Mouse (Mus musculus) CH12.LX (cell line): ENCODE measurements around the gene Mttp.

ENCODE experiments used
- E2F4 ChIP-seq: IDR thresholded peaks from 2 replicates; pipeline ENCODE4 v1.6.1; 2011; ENCODE audit warnings: low read depth, low read length, improper control_type of control experiment; ENCODE audit not compliant: insufficient replicate concordance
- GABPA ChIP-seq: IDR thresholded peaks from 2 replicates; pipeline ENCODE4 v1.6.1; 2012; ENCODE audit warnings: low read depth, low read length, improper control_type of control experiment, inconsistent platforms; ENCODE audit not compliant: insufficient replicate concordance
- HCFC1 ChIP-seq: IDR thresholded peaks from 2 replicates; pipeline ENCODE4 v1.6.1; 2012; ENCODE audit warnings: low read depth, mild to moderate bottlenecking, inconsistent platforms, low read length, improper control_type of control experiment
- JUND ChIP-seq: conservative IDR thresholded peaks from 2 replicates; pipeline ENCODE4 v1.6.1; 2011; ENCODE audit warnings: low read depth, low read length, improper control_type of control experiment
- MEF2A ChIP-seq: IDR thresholded peaks from 2 replicates; pipeline ENCODE4 v1.6.1; 2014; ENCODE audit warnings: low read depth, mild to moderate bottlenecking, inconsistent platforms, low read length, improper control_type of control experiment, borderline replicate concordance
- POLR2A ChIP-seq: IDR thresholded peaks from 2 replicates; pipeline ENCODE4 v1.6.1; 2011; ENCODE audit warnings: low read depth, mild to moderate bottlenecking, improper control_type of control experiment, low read length
- RCOR1 ChIP-seq: conservative IDR thresholded peaks from 2 replicates; pipeline ENCODE4 v1.6.1; 2012; ENCODE audit warnings: low read depth, mild to moderate bottlenecking, inconsistent platforms, low read length, improper control_type of control experiment
- TBP ChIP-seq: conservative IDR thresholded peaks from 2 replicates; pipeline ENCODE4 v1.6.1; 2011; ENCODE audit warnings: low read depth, low read length, improper control_type of control experiment
- USF1 ChIP-seq: IDR thresholded peaks from 2 replicates; pipeline ENCODE4 v1.6.1; 2014; ENCODE audit warnings: low read depth, mild to moderate bottlenecking, inconsistent platforms, low read length, improper control_type of control experiment

DNA sequence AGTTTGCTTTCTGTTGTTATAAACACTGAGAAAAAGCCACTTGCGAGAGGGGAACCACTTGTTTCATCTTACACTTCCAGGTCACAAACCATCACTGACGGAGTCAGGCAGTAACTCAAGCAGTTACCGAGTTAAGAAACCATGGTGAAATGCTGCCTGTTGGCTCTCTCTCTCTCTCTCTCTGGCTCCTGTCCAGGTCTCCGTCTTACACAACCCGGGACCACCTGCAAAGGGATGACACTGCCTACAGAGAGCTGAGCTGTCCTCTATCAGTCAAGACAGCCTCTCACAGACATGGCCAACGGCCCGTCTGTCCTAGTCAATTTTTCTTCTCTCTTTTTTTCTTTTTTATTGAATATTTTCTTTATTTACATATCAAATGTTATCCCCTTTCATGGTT, 101.5 kb downstream of the Mttp start:
- no peak for TF ChIP-seq TBP
- no peak for TF ChIP-seq RCOR1
- TF ChIP-seq MEF2A = no peak
- no peak for TF ChIP-seq GABPA
- TF ChIP-seq USF1 = no peak
- no peak for TF ChIP-seq HCFC1
- no peak for TF ChIP-seq POLR2A
- no peak for TF ChIP-seq JUND
- TF ChIP-seq E2F4 = no peak
